Mouse (Mus musculus) heart, postnatal 14 days (tissue): ENCODE measurements around the gene Lekr1. TPM values are rescaled to one million over a fixed set of nuclear protein-coding genes. Genes with fewer than 3 reads are reported as not detected.

Experiments
- DNase-seq, 2 experiments: peaks; one replicate each; pipeline ENCODE4 v3.0.0; 2021 to 2022
- intact Hi-C: fragments of 180-260 bp; cut with DNase I; formaldehyde crosslinking; loops from one replicate; pipeline ENCODE4 v1.15.1; 2025
- total RNA-seq, 2 experiments: library from RNA; stranded (reverse); gene quantifications; 2 replicates each; pipeline ENCODE4 v1.2.3; 2021

The Lekr1 gene
- total RNA-seq, 2 experiments from 2014 or later = 3.1 to 3.3 TPM

GRCm38 (mm10) chr3:65827400-65827799, 161.4 kb downstream of the Lekr1 start:
- intact Hi-C loops = no loop called here
- DNase-seq = no peak

- DNase-seq = no peak
- intact Hi-C loops = no loop called here
Observed at GRCm38 (mm10) chr3:65828020-65828419, 162.0 kb downstream of the Lekr1 start.

GRCm38 (mm10) chr3:65829230-65829629, 163.2 kb downstream of the Lekr1 start:
- DNase-seq = peak; percentile 80 to 85
- intact Hi-C loops = no loop called here

- intact Hi-C loops = no loop called here
- no peak for DNase-seq
Observed at GRCm38 (mm10) chr3:65829943-65830483, 164.0 kb downstream of the Lekr1 start.

GRCm38 (mm10) chr3:65830801-65831200, 164.8 kb downstream of the Lekr1 start:
- DNase-seq = peak; percentile 55 to 64
- intact Hi-C loops = no loop called here

GRCm38 (mm10) chr3:65832398-65832797, 166.4 kb downstream of the Lekr1 start:
- no peak for DNase-seq
- intact Hi-C loops = no loop called here

GRCm38 (mm10) chr3:65836435-65836834, 170.4 kb downstream of the Lekr1 start:
- intact Hi-C loops = no loop called here

GRCm38 (mm10) chr3:65839664-65840063, 173.6 kb downstream of the Lekr1 start:
- intact Hi-C loops = no loop called here

More at GRCm38 (mm10) chr3:65836435-65836834, 170.4 kb downstream of the Lekr1 start:
- DNase-seq = no peak

GRCm38 (mm10) chr3:65841175-65841574, 175.1 kb downstream of the Lekr1 start:
- no peak for DNase-seq
- intact Hi-C loops = no loop called here

More at GRCm38 (mm10) chr3:65839664-65840063, 173.6 kb downstream of the Lekr1 start:
- DNase-seq = no peak

- no peak for DNase-seq
- intact Hi-C loops = no loop called here
Observed at GRCm38 (mm10) chr3:65842515-65843184, 176.6 kb downstream of the Lekr1 start.

GRCm38 (mm10) chr3:65843185-65843552, 177.1 kb downstream of the Lekr1 start:
- intact Hi-C loops = no loop called here
- DNase-seq = no peak

GRCm38 (mm10) chr3:65844302-65844701, 178.3 kb downstream of the Lekr1 start:
- no peak for DNase-seq
- intact Hi-C loops = no loop called here

GRCm38 (mm10) chr3:65844851-65845552, 179.0 kb downstream of the Lekr1 start:
- DNase-seq = peak; percentile 27 to 65
- intact Hi-C loops = no loop called here

- no peak for DNase-seq
- intact Hi-C loops = no loop called here
Observed at GRCm38 (mm10) chr3:65847158-65847787, 181.2 kb downstream of the Lekr1 start.

GRCm38 (mm10) chr3:65853746-65854145, 187.7 kb downstream of the Lekr1 start:
- intact Hi-C loops = no loop called here
- DNase-seq = no peak

GRCm38 (mm10) chr3:65855521-65855920, 189.5 kb downstream of the Lekr1 start:
- intact Hi-C loops = no loop called here
- no peak for DNase-seq

GRCm38 (mm10) chr3:65858118-65858517, 192.1 kb downstream of the Lekr1 start:
- intact Hi-C loops = no loop called here
- no peak for DNase-seq

- DNase-seq = no peak
- intact Hi-C loops = no loop called here
Observed at GRCm38 (mm10) chr3:65858741-65859348, 192.8 kb downstream of the Lekr1 start.

GRCm38 (mm10) chr3:65859750-65860149, 193.7 kb downstream of the Lekr1 start:
- DNase-seq = no peak
- intact Hi-C loops = loop anchor here (5.0 kb wide), 4 partner anchors 133 to 542 kb away; partner anchors contain the start of gene Lekr1

GRCm38 (mm10) chr3:65860903-65861302, 194.9 kb downstream of the Lekr1 start:
- DNase-seq = no peak
- intact Hi-C loops = loop anchor here (5.0 kb wide), 4 partner anchors 131 to 544 kb away; partner anchors contain the start of gene Lekr1
